Mouse (Mus musculus) heart, embryonic 13.5 days (tissue): ENCODE data around the gene Itgb2l. TPM values are rescaled to one million over a fixed set of nuclear protein-coding genes. Genes with fewer than 3 reads are reported as not detected.

ENCODE experiments used
- ATAC-seq: fragments of 200-750 bp; cut with Nextera tagmentation; 2 replicates; pipeline ENCODE4 v1.8.0; 2017; ENCODE audit warnings: moderate TSS enrichment; ENCODE audit not compliant: insufficient number of reproducible peaks, low FRiP score, low TSS enrichment; ENCODE audit errors: extremely low read depth
- H3K27ac ChIP-seq: fragments of 300-500 bp; sonication (generic); replicated peaks from 2 replicates; pipeline ENCODE4 v1.5.1; 2015; ENCODE audit warnings: moderate library complexity, mild to moderate bottlenecking, inconsistent platforms
- H3K27me3 ChIP-seq: fragments of 300-500 bp; sonication (generic); replicated peaks from 2 replicates; pipeline ENCODE4 v1.6.1; 2015; ENCODE audit warnings: mild to moderate bottlenecking, inconsistent platforms
- H3K36me3 ChIP-seq: fragments of 300-500 bp; sonication (generic); 2 replicates; pipeline ENCODE4 v1.6.1; 2015; ENCODE audit warnings: mild to moderate bottlenecking, inconsistent platforms
- H3K4me1 ChIP-seq: fragments of 300-500 bp; sonication (generic); 2 replicates; pipeline ENCODE4 v1.6.1; 2015; ENCODE audit warnings: inconsistent platforms
- H3K4me2 ChIP-seq: fragments of 300-500 bp; sonication (generic); 2 replicates; pipeline ENCODE4 v1.6.1; 2015; ENCODE audit warnings: inconsistent platforms, mild to moderate bottlenecking, moderate library complexity
- H3K4me3 ChIP-seq: fragments of 300-500 bp; sonication (generic); 2 replicates; pipeline ENCODE4 v1.5.1; 2015; ENCODE audit warnings: moderate library complexity, mild to moderate bottlenecking, inconsistent platforms
- H3K9ac ChIP-seq: fragments of 300-500 bp; sonication (generic); 2 replicates; pipeline ENCODE4 v1.6.1; 2015; ENCODE audit warnings: inconsistent platforms, mild to moderate bottlenecking, moderate library complexity
- H3K9me3 ChIP-seq: fragments of 300-500 bp; sonication (generic); 2 replicates; pipeline ENCODE4 v1.6.1; 2016; ENCODE audit warnings: inconsistent platforms
- WGBS: fragments of 180-500 bp; shearing (Covaris S2); methylation state at CpG from one replicate; pipeline ENCODE4 v1.1.7; 2015; ENCODE audit warnings: mixed read lengths; 5-methylcytosine and 5-hydroxymethylcytosine counted together
- polyA plus RNA-seq: library from polyadenylated mRNA; unstranded; fragments of >200 nt; fragmentation: Nextera tagmentation; extraction: Ambion mirVana; gene quantifications from 2 replicates; pipeline ENCODE4 v1.2.1, GENCODE M21; 2015

The Itgb2l gene
- polyA plus RNA-seq, 1 experiment from 2014 or later, result not detected

- Histone ChIP-seq H3K4me1 (no peaks in the 10 kb centered on the region), H3K4me2 (no peak overlapping the region), H3K4me3 (no peak overlapping the region), H3K27ac (no peak overlapping the region), H3K9me3 (no peaks in the 10 kb centered on the region), H3K27me3 (no peaks in the 10 kb centered on the region), H3K9ac (no peak overlapping the region), H3K36me3 (no peaks in the 10 kb centered on the region)
- ATAC-seq, result no peak
- WGBS, result 78% methylated on average over 6 of the region's 6 CpGs
Observed at GRCm38 (mm10) chr16:96387685-96388371, 55.6 kb downstream of the Itgb2l start.

GRCm38 (mm10) chr16:96384741-96385140 lies 58.7 kb downstream of the Itgb2l start:
- Histone ChIP-seq H3K4me3 (no peak overlapping the region), H3K4me2 (no peak overlapping the region), H3K36me3 (no peaks in the 10 kb centered on the region), H3K27me3 (no peaks in the 10 kb centered on the region), H3K27ac (no peak overlapping the region), H3K9me3 (no peaks in the 10 kb centered on the region), H3K9ac (no peak overlapping the region), H3K4me1 (no peaks in the 10 kb centered on the region)
- ATAC-seq, result no peak

GRCm38 (mm10) chr16:96382496-96383181 lies 60.8 kb downstream of the Itgb2l start:
- no peak for ATAC-seq
- no peaks in the 10 kb centered on the region for H3K27me3 ChIP-seq
- H3K4me1 ChIP-seq, result no peaks in the 10 kb centered on the region
- H3K4me2 ChIP-seq, result no peak overlapping the region
- H3K9me3 ChIP-seq, result no peaks in the 10 kb centered on the region
- 61% methylated on average over 5 of the region's 5 CpGs for WGBS
- no peak overlapping the region for H3K9ac ChIP-seq
- H3K36me3 ChIP-seq, result no peaks in the 10 kb centered on the region
- no peak overlapping the region for H3K4me3 ChIP-seq
- H3K27ac ChIP-seq, result no peak overlapping the region

GRCm38 (mm10) chr16:96381435-96381834 lies 62.0 kb downstream of the Itgb2l start:
- H3K4me1 ChIP-seq, result no peaks in the 10 kb centered on the region
- H3K36me3 ChIP-seq, result no peaks in the 10 kb centered on the region
- no peaks in the 10 kb centered on the region for H3K9me3 ChIP-seq
- no peak for ATAC-seq
- WGBS, result 86% methylated on average over 12 of the region's 12 CpGs
- H3K4me2 ChIP-seq, result no peak overlapping the region
- H3K4me3 ChIP-seq, result no peak overlapping the region
- H3K9ac ChIP-seq, result no peak overlapping the region
- no peaks in the 10 kb centered on the region for H3K27me3 ChIP-seq
- no peak overlapping the region for H3K27ac ChIP-seq

- ATAC-seq, result no peak
- 85% methylated on average over 10 of the region's 10 CpGs for WGBS
- no peak overlapping the region for H3K27ac ChIP-seq
- no peaks in the 10 kb centered on the region for H3K9me3 ChIP-seq
- no peak overlapping the region for H3K4me3 ChIP-seq
- H3K4me2 ChIP-seq, result no peak overlapping the region
- no peaks in the 10 kb centered on the region for H3K27me3 ChIP-seq
- no peaks in the 10 kb centered on the region for H3K4me1 ChIP-seq
- H3K9ac ChIP-seq, result no peak overlapping the region
- no peaks in the 10 kb centered on the region for H3K36me3 ChIP-seq
Observed at GRCm38 (mm10) chr16:96378111-96378510, 65.3 kb downstream of the Itgb2l start.

GRCm38 (mm10) chr16:96376342-96376741 lies 67.1 kb downstream of the Itgb2l start:
- no peaks in the 10 kb centered on the region for H3K36me3 ChIP-seq
- H3K9ac ChIP-seq, result no peak overlapping the region
- no peak overlapping the region for H3K4me3 ChIP-seq
- no peak for ATAC-seq
- no peak overlapping the region for H3K4me2 ChIP-seq
- H3K27ac ChIP-seq, result no peak overlapping the region
- H3K27me3 ChIP-seq, result no peaks in the 10 kb centered on the region
- peaks cover 9% of the 10 kb centered on the region for H3K4me1 ChIP-seq
- H3K9me3 ChIP-seq, result no peaks in the 10 kb centered on the region
- WGBS, result 26% methylated on average over 7 of the region's 7 CpGs

GRCm38 (mm10) chr16:96375538-96375937 lies 67.9 kb downstream of the Itgb2l start:
- Histone ChIP-seq H3K9ac (no peak overlapping the region), H3K27me3 (no peaks in the 10 kb centered on the region), H3K27ac (no peak overlapping the region), H3K4me3 (no peak overlapping the region), H3K9me3 (no peaks in the 10 kb centered on the region), H3K4me1 (peaks cover 10% of the 10 kb centered on the region), H3K36me3 (no peaks in the 10 kb centered on the region), H3K4me2 (no peak overlapping the region)
- no peak for ATAC-seq
- 77% methylated on average over 7 of the region's 7 CpGs for WGBS

- no peaks in the 10 kb centered on the region for H3K36me3 ChIP-seq
- no peak for ATAC-seq
- H3K4me3 ChIP-seq, result no peak overlapping the region
- H3K9ac ChIP-seq, result no peak overlapping the region
- H3K4me2 ChIP-seq, result no peak overlapping the region
- H3K9me3 ChIP-seq, result no peaks in the 10 kb centered on the region
- no peak overlapping the region for H3K27ac ChIP-seq
- WGBS, result 79% methylated on average over 8 of the region's 8 CpGs
- no peaks in the 10 kb centered on the region for H3K27me3 ChIP-seq
- peaks cover 18% of the 10 kb centered on the region for H3K4me1 ChIP-seq
Observed at GRCm38 (mm10) chr16:96372752-96373118, 70.7 kb downstream of the Itgb2l start.

Other genes with a start within 250 kb of the Itgb2l start
- 520 and 554 TPM in 2 replicates for gene Sh3bgr, start 243.2 kb downstream of the Itgb2l start, polyA plus RNA-seq
- gene B3galt5, start 207.8 kb downstream of the Itgb2l start, polyA plus RNA-seq, result 0.09 and 0.13 TPM in 2 replicates
- gene Pcp4, start 24.0 kb upstream of the Itgb2l start, polyA plus RNA-seq, result 1.1 and 2.8 TPM in 2 replicates